In genomic region chrX:96876239-96876638, GRCm38 (mm10) we compare ENCODE assay signal across 20 mouse cellular contexts.
A peak's percentile ranks its signal among the peaks of the same experiment; 100 is the strongest.
DNase-seq lines count a peak whose midpoint lies in the region; ATAC-seq and TF ChIP-seq lines count a peak whose summit lies in the region.
"Had no signal": no experiment of that assay in that cellular context is flagged by ENCODE, and none has a peak within 500 bp of the region (broad histone marks: within the 10 kb centered on the region; RNA-seq: fewer than 3 reads in every experiment).

No protein-coding gene starts in this region.

- intact Hi-C loops in left cerebral cortex, adult 2 months (cut with DNase I), result loop anchor here (2.0 to 10.0 kb wide), 3 partner anchors 371 to 869 kb away; no protein-coding TSS in a partner anchor

- H3K9me3 ChIP-seq in forebrain, postnatal 0 days (ENCODE audit: low read length), result no peaks in the 10 kb centered on the region
- no peaks in the 10 kb centered on the region for H3K9me3 ChIP-seq in forebrain, embryonic 11.5 days (ENCODE audit: control insufficient read depth, low read length)
- H3K9me3 ChIP-seq in midbrain, embryonic 15.5 days, result no peaks in the 10 kb centered on the region
- H3K9me3 ChIP-seq: embryonic facial prominence, embryonic 10.5 days; heart, embryonic 13.5 days; limb, embryonic 12.5 days; megakaryocyte, embryonic 14.5 days had no signal

- TF ChIP-seq CTCF in forebrain, postnatal 0 days (IDR thresholded peaks at IDR 0.05; ENCODE audit: low read depth), result peak; percentile 55
- TF ChIP-seq CTCF in left cerebral cortex, adult 2 months (IDR thresholded peaks at IDR 0.05), result peak; percentile 47

- no peaks in the 10 kb centered on the region for H3K27me3 ChIP-seq in forebrain, postnatal 0 days (ENCODE audit: insufficient read depth, low read length)
- H3K27me3 ChIP-seq in forebrain, embryonic 11.5 days (ENCODE audit: control insufficient read depth, insufficient read depth, low read length), result no peaks in the 10 kb centered on the region
- H3K27me3 ChIP-seq in midbrain, embryonic 15.5 days (replicated peaks), result no peaks in the 10 kb centered on the region
- H3K27me3 ChIP-seq: heart, embryonic 13.5 days; limb, embryonic 12.5 days had no signal

- H3K4me2 ChIP-seq in forebrain, postnatal 0 days (ENCODE audit: low read depth), result no peak overlapping the region
- H3K4me2 ChIP-seq in forebrain, embryonic 11.5 days (ENCODE audit: low read depth, low read length, severe bottlenecking), result no peak overlapping the region
- no peak overlapping the region for H3K4me2 ChIP-seq in midbrain, embryonic 15.5 days
- H3K4me2 ChIP-seq: heart, embryonic 13.5 days; limb, embryonic 12.5 days had no signal

- H3K27ac ChIP-seq in forebrain, postnatal 0 days (ENCODE audit: low read depth, low read length), result no peak overlapping the region
- H3K27ac ChIP-seq in forebrain, embryonic 11.5 days (ENCODE audit: low read depth, low read length), result no peak overlapping the region
- H3K27ac ChIP-seq in left cerebral cortex, adult 2 months, result no peak overlapping the region
- no peak overlapping the region for H3K27ac ChIP-seq in midbrain, embryonic 15.5 days
- H3K27ac ChIP-seq: embryonic facial prominence, embryonic 10.5 days; heart, embryonic 13.5 days; limb, embryonic 12.5 days had no signal

- peak; percentile 75 for ATAC-seq in forebrain, postnatal 0 days
- ATAC-seq in forebrain, embryonic 11.5 days (replicated peaks; ENCODE audit: low FRiP score), result no peak
- ATAC-seq in midbrain, embryonic 15.5 days (replicated peaks), result peak; percentile 83; the same call in 1 of the 2 replicates

- 65% methylated on average over 2 of the region's 2 CpGs for WGBS in forebrain, postnatal 0 days
- WGBS in forebrain, embryonic 11.5 days, result 68% methylated on average over 2 of the region's 2 CpGs
- 68% methylated on average over 2 of the region's 2 CpGs for WGBS in midbrain, embryonic 15.5 days

- no peaks in the 10 kb centered on the region for H3K4me1 ChIP-seq in forebrain, postnatal 0 days (ENCODE audit: insufficient read depth)
- H3K4me1 ChIP-seq in forebrain, embryonic 11.5 days (replicated peaks; ENCODE audit: control insufficient read depth, insufficient read depth, low read length), result no peaks in the 10 kb centered on the region
- no peaks in the 10 kb centered on the region for H3K4me1 ChIP-seq in midbrain, embryonic 15.5 days
- H3K4me1 ChIP-seq: embryonic facial prominence, embryonic 10.5 days; heart, embryonic 13.5 days; limb, embryonic 12.5 days; megakaryocyte, embryonic 14.5 days had no signal

- DNase-seq in forebrain, postnatal 0 days, result peak; percentile 6
- DNase-seq in forebrain, embryonic 11.5 days (ENCODE audit: low spot score), result no peak
- DNase-seq in left cerebral cortex, adult 2 months (ENCODE audit: extremely low spot score in 1 of 2, low spot score in 2 of 2), result no peak
- no peak for DNase-seq in left cerebral cortex, adult 9 months (ENCODE audit: low spot score in 2 of 2)
- DNase-seq in A20 (ENCODE audit: low read depth, low spot score), result peak; percentile 12
- no peak for DNase-seq in adrenal gland, adult 18-20 months (ENCODE audit: low spot score in 2 of 2)
- no peak for DNase-seq in left cerebral cortex, adult 11 months (ENCODE audit: low spot score)
- DNase-seq: adrenal gland, adult 8-10 months; cerebellum, adult 11-12 months; cerebellum, postnatal 25 days; heart, adult 11 months; kidney, adult 2 months; kidney, postnatal 36 days; lung, postnatal 14 days; thymus, adult 18-20 months had no signal

- no peak overlapping the region for H3K9ac ChIP-seq in forebrain, postnatal 0 days
- H3K9ac ChIP-seq in forebrain, embryonic 11.5 days (ENCODE audit: low read length), result no peak overlapping the region
- H3K9ac ChIP-seq in midbrain, embryonic 15.5 days, result no peak overlapping the region
- H3K9ac ChIP-seq: heart, embryonic 13.5 days; limb, embryonic 12.5 days had no signal

- no peaks in the 10 kb centered on the region for H3K36me3 ChIP-seq in forebrain, postnatal 0 days (ENCODE audit: insufficient read depth)
- H3K36me3 ChIP-seq in forebrain, embryonic 11.5 days (ENCODE audit: control insufficient read depth, insufficient read depth, low read length), result no peaks in the 10 kb centered on the region
- no peaks in the 10 kb centered on the region for H3K36me3 ChIP-seq in midbrain, embryonic 15.5 days (replicated peaks)
- H3K36me3 ChIP-seq: embryonic facial prominence, embryonic 10.5 days; heart, embryonic 13.5 days; limb, embryonic 12.5 days had no signal

- no peak overlapping the region for H3K4me3 ChIP-seq in forebrain, postnatal 0 days (ENCODE audit: low read depth, low read length)
- no peak overlapping the region for H3K4me3 ChIP-seq in forebrain, embryonic 11.5 days (ENCODE audit: low read depth, low read length)
- H3K4me3 ChIP-seq in left cerebral cortex, adult 2 months, result no peak overlapping the region
- no peak overlapping the region for H3K4me3 ChIP-seq in midbrain, embryonic 15.5 days
- H3K4me3 ChIP-seq: embryonic facial prominence, embryonic 10.5 days; heart, embryonic 13.5 days; limb, embryonic 12.5 days; megakaryocyte, embryonic 14.5 days had no signal

Comparison
In these comparisons a context has a peak if more than half of its experiments do, and no peak if none do; other contexts are left out.
1. DNase-seq: peak in forebrain, postnatal 0 days (single experiment) and A20 (single experiment); none in forebrain, embryonic 11.5 days (single experiment), left cerebral cortex, adult 2 months (0 of 2), left cerebral cortex, adult 9 months (0 of 2), adrenal gland, adult 18-20 months (0 of 2) and left cerebral cortex, adult 11 months (single experiment).